Mouse (Mus musculus) urinary bladder, postnatal 25 days (tissue): ENCODE measurements around the gene Mcm9.
"Not testable (repeated sequence)": the region's sequence is repeated elsewhere in the genome, so short reads cannot be mapped to it uniquely, and the experiment has no call there.

Experiments used
- DNase-seq: peaks from one replicate; pipeline ENCODE4 v3.0.0; 2022; ENCODE audit warnings: low spot score

Mcm9 gene

GRCm38 (mm10) chr10:53630339-53630738 lies at the start of gene Mcm9:
Gene Mcm9, minus strand, starts transcription at chr10:53630439.
- not testable (repeated sequence) for DNase-seq

GRCm38 (mm10) chr10:53661788-53662187 lies 31.5 kb upstream of the Mcm9 start:
- no peak for DNase-seq

- not testable (repeated sequence) for DNase-seq
Observed at GRCm38 (mm10) chr10:53654239-53654638, 24.0 kb upstream of the Mcm9 start.

GRCm38 (mm10) chr10:53650683-53651082 lies 20.4 kb upstream of the Mcm9 start:
- DNase-seq: no peak

- no peak for DNase-seq
Observed at GRCm38 (mm10) chr10:53641507-53641906, 11.3 kb upstream of the Mcm9 start.

GRCm38 (mm10) chr10:53635246-53635971 lies 5.2 kb upstream of the Mcm9 start:
- no peak for DNase-seq

- DNase-seq: no peak
Observed at GRCm38 (mm10) chr10:53634160-53634559, 3.9 kb upstream of the Mcm9 start.

- peak; percentile 91 for DNase-seq
Observed at GRCm38 (mm10) chr10:53629918-53630250, 355 bp downstream of the Mcm9 start.

- DNase-seq: peak; percentile 94
Observed at GRCm38 (mm10) chr10:53629247-53629917, 857 bp downstream of the Mcm9 start.

- no peak for DNase-seq
Observed at GRCm38 (mm10) chr10:53615850-53616616, 14.2 kb downstream of the Mcm9 start.

- DNase-seq: no peak
Observed at GRCm38 (mm10) chr10:53613955-53614354, 16.3 kb downstream of the Mcm9 start.

- no peak for DNase-seq
Observed at GRCm38 (mm10) chr10:53612172-53612571, 18.1 kb downstream of the Mcm9 start.

GRCm38 (mm10) chr10:53608274-53608673 lies 22.0 kb downstream of the Mcm9 start:
- no peak for DNase-seq

- DNase-seq: no peak
Observed at GRCm38 (mm10) chr10:53605328-53605727, 24.9 kb downstream of the Mcm9 start.

GRCm38 (mm10) chr10:53598821-53599220 lies 31.4 kb downstream of the Mcm9 start:
- DNase-seq: no peak

GRCm38 (mm10) chr10:53597121-53597881 lies 32.9 kb downstream of the Mcm9 start:
- DNase-seq: peak; percentile 49

GRCm38 (mm10) chr10:53596677-53597120 lies 33.5 kb downstream of the Mcm9 start, which contains the start of gene Asf1a:
Gene Asf1a, plus strand, starts transcription at chr10:53596757.
- DNase-seq: peak; percentile 88

- DNase-seq: no peak
Observed at GRCm38 (mm10) chr10:53595744-53596676, 34.2 kb downstream of the Mcm9 start.

GRCm38 (mm10) chr10:53585777-53586176 lies 44.5 kb downstream of the Mcm9 start:
- DNase-seq: no peak

GRCm38 (mm10) chr10:53581087-53581486 lies 49.2 kb downstream of the Mcm9 start:
- DNase-seq: no peak

- peak; percentile 34 for DNase-seq
Observed at GRCm38 (mm10) chr10:53580621-53581081, 49.6 kb downstream of the Mcm9 start.
